Mouse (Mus musculus): ENCODE measurements around the gene Phlda3. TPM values are rescaled to one million over a fixed set of nuclear protein-coding genes. Genes with fewer than 3 reads are reported as not detected.
A peak's percentile ranks its signal among the peaks of the same experiment; 100 is the strongest.

Gene Phlda3
- polyA plus RNA-seq, 1 experiment = 317 TPM

GRCm38 (mm10) chr1:135767324-135767890 lies 1.5 kb downstream of the Phlda3 start:
- H3ac ChIP-seq (ENCODE audit: control insufficient read depth, insufficient read length) = peak overlapping the region; percentile 78
- TF ChIP-seq POLR2A (IDR thresholded peaks at IDR 0.05; ENCODE audit: insufficient read length, low read depth) = peak; percentile 47
- TF ChIP-seq MAX (IDR thresholded peaks at IDR 0.05; ENCODE audit: low read depth) = no peak
- TF ChIP-seq REST (IDR thresholded peaks at IDR 0.05; ENCODE audit: insufficient read depth, insufficient read length) = no peak
- peak; percentile 71 for TF ChIP-seq POLR2AphosphoS2 (IDR thresholded peaks at IDR 0.05; ENCODE audit: insufficient read length, low read depth)
- peaks cover 21% of the 10 kb centered on the region for H3K36me3 ChIP-seq (ENCODE audit: control insufficient read depth, insufficient read depth)
- peak overlapping the region; percentile 89 for H3K4me2 ChIP-seq (ENCODE audit: low read depth)
- H3K27me3 ChIP-seq (ENCODE audit: control insufficient read depth, insufficient read depth, insufficient read length) = no peaks in the 10 kb centered on the region
- H3K79me2 ChIP-seq (ENCODE audit: control insufficient read depth, insufficient read depth) = peaks cover 38% of the 10 kb centered on the region
- peak overlapping the region; percentile 100 for H3K4me3 ChIP-seq

GRCm38 (mm10) chr1:135768400-135768799 lies 2.5 kb downstream of the Phlda3 start:
- peaks cover 38% of the 10 kb centered on the region for H3K79me2 ChIP-seq (ENCODE audit: control insufficient read depth, insufficient read depth)
- no peak for TF ChIP-seq E2F4 (IDR thresholded peaks at IDR 0.05; ENCODE audit: insufficient read depth)
- TF ChIP-seq USF1 (IDR thresholded peaks at IDR 0.05; ENCODE audit: low read depth) = no peak
- no peak for TF ChIP-seq SRF (IDR thresholded peaks at IDR 0.05; ENCODE audit: control insufficient read depth, insufficient read length, low read depth)
- TF ChIP-seq TCF3 (IDR thresholded peaks at IDR 0.05; ENCODE audit: insufficient read length, low read depth) = no peak
- TF ChIP-seq POLR2A (IDR thresholded peaks at IDR 0.05; ENCODE audit: insufficient read length, low read depth) = peak; percentile 1
- TF ChIP-seq POLR2AphosphoS2 (IDR thresholded peaks at IDR 0.05; ENCODE audit: insufficient read length, low read depth) = peak; percentile 58
- no peak for TF ChIP-seq REST (IDR thresholded peaks at IDR 0.05; ENCODE audit: insufficient read depth, insufficient read length)
- TF ChIP-seq TCF12 (IDR thresholded peaks at IDR 0.05; ENCODE audit: insufficient read depth, poor library complexity, severe bottlenecking) = no peak
- no peak for TF ChIP-seq CEBPB (IDR thresholded peaks at IDR 0.05; ENCODE audit: insufficient read depth, poor library complexity, severe bottlenecking)
- TF ChIP-seq MYOG (IDR thresholded peaks at IDR 0.05; ENCODE audit: control insufficient read depth in 1 of 3, insufficient read depth in 1 of 3, insufficient read length in 2 of 3, low read depth in 2 of 3) = no peak
- no peaks in the 10 kb centered on the region for H3K27me3 ChIP-seq (ENCODE audit: control insufficient read depth, insufficient read depth, insufficient read length)
- H3K36me3 ChIP-seq (ENCODE audit: control insufficient read depth, insufficient read depth) = peaks cover 21% of the 10 kb centered on the region
- H3ac ChIP-seq (ENCODE audit: control insufficient read depth, insufficient read length) = no peak overlapping the region
- peak overlapping the region; percentile 100 for H3K4me3 ChIP-seq
- H3K4me2 ChIP-seq (ENCODE audit: low read depth) = peak overlapping the region; percentile 89

GRCm38 (mm10) chr1:135770237-135770636 lies 4.3 kb downstream of the Phlda3 start:
- peak overlapping the region; percentile 100 for H3K4me3 ChIP-seq
- H3ac ChIP-seq (ENCODE audit: control insufficient read depth, insufficient read length) = peak overlapping the region; percentile 11

GRCm38 (mm10) chr1:135770896-135771572 lies 5.1 kb downstream of the Phlda3 start:
- H3K27me3 ChIP-seq (ENCODE audit: control insufficient read depth, insufficient read depth, insufficient read length) = no peaks in the 10 kb centered on the region
- H3K4me2 ChIP-seq (ENCODE audit: low read depth) = peak overlapping the region; percentile 89
- H3K36me3 ChIP-seq (ENCODE audit: control insufficient read depth, insufficient read depth) = peaks cover 21% of the 10 kb centered on the region
- peaks cover 38% of the 10 kb centered on the region for H3K79me2 ChIP-seq (ENCODE audit: control insufficient read depth, insufficient read depth)
- peak overlapping the region; percentile 11 for H3ac ChIP-seq (ENCODE audit: control insufficient read depth, insufficient read length)
- H3K4me3 ChIP-seq = peak overlapping the region; percentile 100
- TF ChIP-seq TCF12 (IDR thresholded peaks at IDR 0.05; ENCODE audit: insufficient read depth, poor library complexity, severe bottlenecking) (peak; percentile 51), E2F4 (IDR thresholded peaks at IDR 0.05; ENCODE audit: insufficient read depth) (no peak), SRF (IDR thresholded peaks at IDR 0.05; ENCODE audit: control insufficient read depth, insufficient read length, low read depth) (no peak), USF1 (IDR thresholded peaks at IDR 0.05; ENCODE audit: low read depth) (no peak), MYOD1 (IDR thresholded peaks at IDR 0.05; ENCODE audit: control insufficient read depth in 1 of 3, insufficient read length in 2 of 3, low read depth in 2 of 3) (peak in 2 of 3 experiments; percentile 80 to 89), TCF3 (IDR thresholded peaks at IDR 0.05; ENCODE audit: insufficient read length, low read depth) (no peak), MYOG (IDR thresholded peaks at IDR 0.05; ENCODE audit: control insufficient read depth in 1 of 3, insufficient read depth in 1 of 3, insufficient read length in 2 of 3, low read depth in 2 of 3) (peak; percentile 41 to 91 (median 49)), POLR2A (IDR thresholded peaks at IDR 0.05; ENCODE audit: insufficient read length, low read depth) (peak; percentile 67), POLR2AphosphoS2 (IDR thresholded peaks at IDR 0.05; ENCODE audit: insufficient read length, low read depth) (peak; percentile 70)

More at GRCm38 (mm10) chr1:135770237-135770636, 4.3 kb downstream of the Phlda3 start:
- peak overlapping the region; percentile 89 for H3K4me2 ChIP-seq (ENCODE audit: low read depth)
- peaks cover 38% of the 10 kb centered on the region for H3K79me2 ChIP-seq (ENCODE audit: control insufficient read depth, insufficient read depth)
- TF ChIP-seq MYOG (IDR thresholded peaks at IDR 0.05; ENCODE audit: control insufficient read depth in 1 of 3, insufficient read depth in 1 of 3, insufficient read length in 2 of 3, low read depth in 2 of 3) = no peak
- no peak for TF ChIP-seq TCF3 (IDR thresholded peaks at IDR 0.05; ENCODE audit: insufficient read length, low read depth)
- TF ChIP-seq POLR2AphosphoS2 (IDR thresholded peaks at IDR 0.05; ENCODE audit: insufficient read length, low read depth) = peak; percentile 90
- peak; percentile 26 for TF ChIP-seq POLR2A (IDR thresholded peaks at IDR 0.05; ENCODE audit: insufficient read length, low read depth)
- H3K27me3 ChIP-seq (ENCODE audit: control insufficient read depth, insufficient read depth, insufficient read length) = no peaks in the 10 kb centered on the region
- H3K36me3 ChIP-seq (ENCODE audit: control insufficient read depth, insufficient read depth) = peaks cover 21% of the 10 kb centered on the region

DNA sequence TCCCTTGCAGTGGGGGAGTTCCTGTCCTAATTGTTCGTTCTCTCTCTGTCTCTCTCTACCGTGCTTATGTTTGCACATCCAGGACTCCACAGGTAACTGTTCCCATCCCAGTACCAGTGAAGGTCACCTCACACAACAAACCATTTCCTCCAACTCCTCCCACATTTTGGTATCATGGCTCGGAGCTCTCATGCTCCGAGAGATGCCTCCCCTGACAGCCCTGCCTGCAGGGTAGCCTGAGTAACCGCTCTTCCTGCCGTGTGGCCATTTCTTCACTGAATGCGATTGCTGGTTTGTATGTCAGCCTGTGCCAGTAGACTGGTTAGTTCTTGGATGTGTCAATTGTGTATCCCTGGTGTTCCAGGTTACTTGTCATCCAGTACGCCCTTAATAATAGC lies 5.7 kb downstream of the Phlda3 start:
- H3K4me3 ChIP-seq = peak overlapping the region; percentile 100
- no peak overlapping the region for H3ac ChIP-seq (ENCODE audit: control insufficient read depth, insufficient read length)
- peaks cover 36% of the 10 kb centered on the region for H3K79me2 ChIP-seq (ENCODE audit: control insufficient read depth, insufficient read depth)
- H3K27me3 ChIP-seq (ENCODE audit: control insufficient read depth, insufficient read depth, insufficient read length) = no peaks in the 10 kb centered on the region
- H3K4me2 ChIP-seq (ENCODE audit: low read depth) = peak overlapping the region; percentile 79
- H3K36me3 ChIP-seq (ENCODE audit: control insufficient read depth, insufficient read depth) = peaks cover 21% of the 10 kb centered on the region
- TF ChIP-seq E2F4 (IDR thresholded peaks at IDR 0.05; ENCODE audit: insufficient read depth) (no peak), MYOG (IDR thresholded peaks at IDR 0.05; ENCODE audit: control insufficient read depth in 1 of 3, insufficient read depth in 1 of 3, insufficient read length in 2 of 3, low read depth in 2 of 3) (no peak), MYOD1 (IDR thresholded peaks at IDR 0.05; ENCODE audit: control insufficient read depth in 1 of 3, insufficient read length in 2 of 3, low read depth in 2 of 3) (no peak)
